Mouse (Mus musculus) lung, postnatal 25 days (tissue): ENCODE measurements at regions not wholly inside any gene's neighbourhood (a gene's known extent, or its start where the extent isn't known, plus 50 kb on each side); places are given as distances from the start of the nearest gene placed in this dataset.

ENCODE experiments used
- DNase-seq: peaks from one replicate; pipeline ENCODE4 v3.0.0; 2022; ENCODE audit warnings: low spot score

DNA sequence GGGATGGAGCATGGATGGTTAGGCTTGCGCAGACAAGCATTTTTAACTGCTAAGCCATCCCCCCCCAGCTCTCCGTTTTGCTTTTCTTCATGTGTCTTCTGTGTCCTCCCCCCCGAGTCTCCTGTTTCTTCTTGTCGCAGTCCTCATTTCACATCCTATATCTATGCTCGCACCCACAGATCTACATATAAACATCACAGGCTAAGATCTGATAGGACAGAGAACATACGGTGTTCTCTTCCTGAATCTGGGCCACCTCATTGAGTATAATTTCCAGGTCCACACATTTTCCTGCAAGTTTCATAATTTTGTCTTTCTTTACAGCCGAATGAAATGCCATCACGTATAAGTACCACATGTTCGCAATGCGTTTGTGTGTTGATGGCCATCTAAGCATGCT, 168.7 kb downstream of the Zfp36l1 start:
- DNase-seq, result no peak

- DNase-seq, result no peak
Observed at GRCm38 (mm10) chr12:79942563-79943131, 170.2 kb downstream of the Zfp36l1 start.

DNA sequence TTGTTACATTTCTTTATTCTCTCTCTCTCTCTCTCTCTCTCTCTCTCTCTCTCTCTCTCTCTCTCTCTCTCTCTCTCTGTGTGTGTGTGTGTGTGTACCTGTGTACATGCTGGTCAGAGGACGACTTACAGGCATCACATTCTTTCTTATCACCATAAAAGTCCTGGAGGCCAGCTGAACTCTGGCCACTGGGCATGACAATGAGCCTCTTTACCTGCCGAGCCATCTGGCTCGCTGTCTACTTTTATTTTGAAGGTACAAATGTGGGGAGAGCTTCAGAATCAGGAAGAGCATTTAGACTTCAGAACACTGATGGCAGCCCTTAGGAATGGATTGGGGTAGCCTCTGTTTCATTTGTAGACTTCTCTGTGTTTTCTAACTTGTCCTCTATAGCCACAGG, 171.0 kb downstream of the Zfp36l1 start:
- DNase-seq, result no peak

DNA sequence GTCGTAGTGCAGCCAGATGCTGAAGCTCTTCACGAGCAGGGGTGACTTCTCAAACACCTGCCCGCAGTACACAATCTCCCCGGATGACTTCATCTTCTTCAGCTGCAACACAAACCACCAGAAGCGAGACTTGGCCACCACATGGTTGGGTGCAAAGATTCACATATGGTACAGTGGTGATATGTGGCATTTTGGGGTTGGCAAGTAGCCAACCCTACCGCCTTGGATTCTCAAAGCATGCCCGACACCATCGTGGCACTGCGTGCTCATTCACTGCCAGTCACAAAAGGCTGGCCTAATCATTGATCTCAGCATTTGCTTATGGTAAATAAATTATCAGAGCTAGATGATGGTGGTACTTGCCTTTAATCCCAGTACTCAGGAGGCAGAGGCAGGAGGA, 173.4 kb downstream of the Zfp36l1 start:
- DNase-seq, result no peak

DNA sequence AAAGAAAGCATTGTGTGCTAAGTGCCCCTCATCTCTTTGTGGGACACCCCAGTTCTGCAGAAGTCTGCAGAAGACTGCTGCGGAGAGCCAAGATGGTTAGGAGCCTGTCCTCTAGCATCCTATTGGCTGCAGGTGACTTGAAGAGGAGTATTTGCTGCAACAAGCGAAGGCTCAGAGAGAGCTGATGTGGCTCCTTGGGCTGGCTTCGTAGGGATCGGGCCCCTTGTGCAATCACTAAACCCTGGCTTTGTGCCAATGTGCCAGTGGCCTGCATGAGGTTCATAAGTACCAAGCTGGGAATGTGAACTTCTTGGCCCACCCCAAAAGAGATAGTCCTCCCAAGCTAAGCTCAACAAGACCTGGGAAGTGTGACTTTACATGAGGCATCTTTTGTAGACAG, 174.9 kb downstream of the Zfp36l1 start:
- DNase-seq, result no peak

DNA sequence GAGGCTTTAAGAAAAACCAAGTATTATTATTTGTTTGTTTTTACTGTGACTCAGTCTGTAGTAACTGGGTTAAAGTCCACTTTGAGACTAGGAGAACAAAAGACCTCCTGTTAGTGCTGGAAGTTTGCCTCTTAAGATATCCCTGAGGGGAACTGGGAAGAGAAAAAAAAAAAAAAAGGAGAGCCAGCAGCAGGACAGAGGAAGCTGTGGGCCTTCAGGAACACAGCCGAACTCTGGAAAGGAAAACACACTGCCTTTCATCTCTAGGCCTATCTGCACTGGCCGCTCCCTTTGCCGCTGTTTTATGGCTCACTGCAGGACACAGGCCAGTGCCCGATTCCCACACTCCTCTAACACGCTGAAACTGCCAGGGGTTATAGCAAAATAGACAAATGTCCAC, 176.1 kb downstream of the Zfp36l1 start:
- DNase-seq, result peak; percentile 55

- DNase-seq, result peak; percentile 54
Observed at GRCm38 (mm10) chr12:79934091-79934490, 178.7 kb downstream of the Zfp36l1 start.

DNA sequence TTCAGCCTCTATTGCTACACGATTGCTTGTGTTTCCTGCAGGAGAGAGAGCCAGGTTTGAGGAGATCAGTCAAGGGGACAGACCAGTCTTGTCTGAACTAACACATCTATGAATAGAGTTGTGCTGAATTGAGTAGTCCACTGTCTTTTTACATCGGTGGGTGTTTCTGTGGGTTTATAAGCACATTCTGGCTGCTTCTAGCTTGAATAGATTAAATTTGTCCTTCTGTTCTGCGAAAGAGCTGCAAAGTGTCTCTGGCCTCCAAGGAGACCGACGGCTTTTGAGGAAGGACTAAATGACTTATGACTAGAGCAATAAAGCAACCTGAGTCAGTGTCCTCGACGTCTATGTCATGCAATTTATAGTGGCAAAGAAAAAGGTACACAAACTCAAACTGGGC, 179.9 kb downstream of the Zfp36l1 start:
- DNase-seq, result no peak

DNA sequence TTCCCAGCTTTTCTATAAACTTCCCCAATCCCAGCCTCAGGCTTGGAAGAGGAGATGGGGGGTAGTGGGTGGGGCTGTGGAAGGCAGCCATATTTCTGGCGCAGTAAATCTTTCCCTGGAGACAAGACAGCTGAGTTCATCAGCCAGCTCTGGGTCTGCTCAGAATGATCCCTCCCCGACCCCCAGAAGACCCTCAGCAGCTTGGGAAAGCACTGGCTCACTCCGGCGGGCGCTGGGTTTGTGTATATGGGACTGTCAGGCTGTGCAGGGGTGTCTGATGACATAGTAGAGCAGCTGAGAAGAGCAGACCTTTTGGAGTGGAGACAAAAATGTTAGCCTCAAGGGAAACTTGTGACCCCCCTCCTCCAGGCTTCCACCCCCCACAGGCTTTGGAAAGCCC, 181.4 kb downstream of the Zfp36l1 start:
- peak; percentile 52 for DNase-seq

DNA sequence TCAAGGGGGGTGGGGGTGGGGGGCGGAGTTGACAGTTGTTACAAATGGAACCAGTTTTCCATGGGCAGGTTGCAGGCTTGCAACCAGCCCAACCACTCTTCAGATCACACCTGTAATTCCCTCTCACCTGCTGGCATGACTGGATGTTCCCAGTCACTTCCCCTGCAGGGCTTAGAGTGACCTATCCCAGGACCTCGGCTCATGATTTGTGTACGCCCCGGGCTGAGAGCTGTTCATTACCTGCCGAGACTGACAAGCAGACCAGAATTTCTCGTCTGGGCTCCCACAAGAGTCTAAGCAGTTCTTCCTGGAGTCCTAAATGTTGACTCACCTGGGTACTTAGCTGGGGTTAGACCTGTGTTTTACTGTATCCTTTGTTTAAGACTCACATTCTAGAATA, 183.0 kb downstream of the Zfp36l1 start:
- DNase-seq, result no peak

- DNase-seq, result peak; percentile 41
Observed at GRCm38 (mm10) chr12:79928739-79929380, 184.0 kb downstream of the Zfp36l1 start.

GRCm38 (mm10) chr12:79928298-79928697, 184.5 kb downstream of the Zfp36l1 start:
- peak; percentile 35 for DNase-seq

DNA sequence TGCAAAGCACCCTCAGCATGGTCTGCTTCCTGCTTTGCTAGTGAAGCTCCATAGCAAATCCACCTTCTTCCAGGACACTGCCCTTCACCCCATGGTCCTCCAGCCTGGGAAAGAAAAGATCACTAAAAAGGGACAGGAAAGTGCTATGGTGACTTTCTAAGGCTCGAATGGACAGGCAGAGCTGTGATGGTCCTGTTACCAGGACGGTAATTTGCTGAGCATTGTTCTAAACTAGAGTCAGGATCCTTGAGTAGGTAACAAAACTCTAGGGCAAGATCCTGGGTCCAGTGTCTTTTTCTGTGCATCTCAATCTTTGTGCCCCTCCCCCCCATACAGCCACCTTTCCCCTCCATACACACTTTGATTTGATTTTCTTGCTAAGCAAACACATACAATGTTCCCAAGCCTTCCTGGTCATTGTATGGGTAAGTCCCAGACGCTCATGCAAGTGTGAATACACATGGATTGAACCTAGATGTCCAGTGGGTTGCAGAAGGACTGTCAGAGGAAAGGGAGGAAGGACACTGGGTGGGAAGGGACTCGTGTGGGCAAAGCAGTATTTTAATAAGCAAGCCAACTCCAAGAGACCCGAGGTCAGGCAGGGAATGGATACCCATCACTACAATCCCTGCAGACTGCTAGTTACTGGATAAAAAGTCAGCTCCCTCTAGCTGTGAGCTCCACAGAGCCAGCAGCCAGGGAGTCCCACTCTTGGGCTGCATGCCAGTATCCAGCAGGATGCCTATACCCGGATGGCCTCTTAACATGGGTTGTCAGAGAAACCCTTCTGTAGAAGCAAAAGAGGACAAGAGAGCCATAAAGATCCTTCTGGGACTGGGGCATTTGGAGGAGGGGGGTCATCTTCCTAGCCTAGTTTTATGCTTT, 186.9 kb downstream of the Zfp36l1 start:
- DNase-seq, result peak; percentile 48

DNA sequence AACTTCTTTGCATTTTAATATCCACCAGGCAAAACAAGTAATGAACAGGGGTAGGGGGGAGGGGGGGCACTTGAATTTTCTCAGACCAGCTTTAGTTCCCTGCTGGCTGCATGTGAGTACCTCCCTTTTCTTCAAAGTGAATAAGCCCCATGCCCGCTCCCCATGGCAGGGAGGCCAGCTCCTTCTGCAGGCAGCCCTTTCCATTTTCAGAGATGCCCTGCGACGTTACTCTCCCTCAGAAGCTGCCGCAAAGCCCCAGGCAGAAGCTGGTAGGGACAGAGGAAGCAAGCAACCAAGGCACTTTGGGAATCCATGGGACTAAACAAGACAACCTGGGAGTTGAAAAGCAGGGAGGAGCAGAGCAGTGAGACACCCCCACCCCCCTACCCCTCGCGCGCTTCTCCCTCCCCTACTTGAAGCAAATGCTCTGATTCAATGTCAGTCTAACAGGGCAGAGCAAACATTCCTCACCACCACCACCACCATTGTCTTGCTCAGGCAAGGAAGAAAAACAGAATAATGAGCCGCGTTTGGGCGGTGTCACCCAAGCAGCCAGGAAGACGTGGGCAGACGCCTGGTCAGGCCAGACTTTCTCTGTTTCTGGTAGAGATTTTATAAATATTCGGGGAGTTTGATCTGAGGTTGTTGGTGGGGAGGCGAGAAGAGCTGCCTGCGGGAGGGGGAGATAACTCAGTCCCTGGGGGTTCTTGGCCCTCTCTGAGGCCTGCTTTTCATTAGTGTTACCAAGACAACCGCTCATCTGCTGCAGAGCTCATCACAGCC, 187.7 kb downstream of the Zfp36l1 start:
- no peak for DNase-seq

- no peak for DNase-seq
Observed at GRCm38 (mm10) chr12:79923811-79924210, 189.0 kb downstream of the Zfp36l1 start.

DNA sequence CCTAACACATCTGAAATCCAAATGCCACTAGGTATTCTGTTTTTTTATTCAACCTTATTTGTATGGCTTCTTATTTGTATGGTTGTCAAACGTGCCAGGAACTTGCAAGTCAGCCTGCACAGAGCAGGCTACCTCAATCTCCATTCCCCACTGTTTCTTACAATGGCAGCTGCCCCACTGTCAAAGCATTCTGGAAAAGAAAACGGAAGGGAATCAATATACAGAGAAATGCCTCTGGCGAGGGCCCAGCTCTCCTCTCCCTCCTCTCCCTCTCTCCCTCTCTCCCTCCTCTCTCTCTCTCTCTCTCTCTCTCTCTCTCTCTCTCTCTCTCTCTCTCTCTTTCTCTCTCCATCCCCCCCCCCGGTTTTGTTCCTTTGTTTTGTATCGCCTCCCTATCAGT, 191.0 kb downstream of the Zfp36l1 start:
- no peak for DNase-seq

DNA sequence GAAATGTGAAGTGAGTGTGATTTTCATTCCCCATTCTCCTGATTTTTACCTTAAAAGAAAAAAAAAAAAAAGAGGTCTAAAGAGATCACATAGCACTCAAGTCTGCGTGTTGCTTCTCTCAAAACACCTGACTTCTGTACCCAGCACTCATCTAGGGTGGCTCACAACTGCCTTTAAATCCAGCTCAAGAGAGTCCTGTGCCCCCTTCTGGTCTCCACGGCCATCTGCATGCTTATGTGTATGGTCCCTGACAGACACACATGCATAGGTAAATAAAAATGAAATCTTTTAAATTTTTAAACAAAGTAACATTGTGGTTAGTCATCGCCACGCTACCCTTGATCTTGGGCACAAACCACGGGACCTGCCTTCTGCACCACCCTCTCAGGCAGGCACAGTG, 193.8 kb downstream of the Zfp36l1 start:
- no peak for DNase-seq

- DNase-seq, result peak; percentile 23
Observed at GRCm38 (mm10) chr12:79917634-79918289, 195.1 kb downstream of the Zfp36l1 start.

GRCm38 (mm10) chr12:79916896-79917633, 195.7 kb downstream of the Zfp36l1 start:
- DNase-seq, result no peak

- DNase-seq, result no peak
Observed at GRCm38 (mm10) chr12:79913898-79914297, 198.9 kb downstream of the Zfp36l1 start.
